Mouse (Mus musculus) MEL (cell line): ENCODE data around the gene Cct6b.

ENCODE experiments used
- CTCF ChIP-seq, 3 experiments: IDR thresholded peaks in 2 of 3; conservative IDR thresholded peaks in 1 of 3; 2 replicates each; pipeline ENCODE4 v1.5.1; 2011 to 2012; ENCODE audit warnings: low read length in 3 of 3, low read depth in 2 of 3, mild to moderate bottlenecking in 2 of 3, improper control_type of control experiment in 1 of 3, inconsistent platforms in 1 of 3, mixed read lengths in 1 of 3, moderate library complexity in 1 of 3; ENCODE audit not compliant: control insufficient read depth in 1 of 3, insufficient read depth in 1 of 3, poor library complexity in 1 of 3, severe bottlenecking in 1 of 3
- EP300 ChIP-seq, 2 experiments: IDR thresholded peaks; 2 replicates each; pipeline ENCODE4 v1.6.1; 2011; ENCODE audit warnings: improper control_type of control experiment in 2 of 2, low read length in 2 of 2, low read depth in 1 of 2, mild to moderate bottlenecking in 1 of 2
- GATA1 ChIP-seq: IDR thresholded peaks from 2 replicates; pipeline ENCODE4 v1.6.1; 2011; ENCODE audit warnings: low read depth, low read length, improper control_type of control experiment
- MXI1 ChIP-seq: IDR thresholded peaks from 2 replicates; pipeline ENCODE4 v1.6.1; 2011; ENCODE audit warnings: mild to moderate bottlenecking, low read depth, low read length, improper control_type of control experiment
- MYB ChIP-seq: IDR thresholded peaks from 2 replicates; pipeline ENCODE4 v1.6.1; 2011; ENCODE audit warnings: mild to moderate bottlenecking, low read depth, low read length, improper control_type of control experiment
- POLR2A ChIP-seq, 2 experiments: IDR thresholded peaks; 2 replicates each; pipeline ENCODE4 v1.6.1; 2011 to 2012; ENCODE audit warnings: low read length in 2 of 2, mild to moderate bottlenecking in 2 of 2, control low read depth in 1 of 2, improper control_type of control experiment in 1 of 2, low read depth in 1 of 2, moderate library complexity in 1 of 2; ENCODE audit not compliant: control insufficient read depth in 1 of 2, insufficient read depth in 1 of 2, poor library complexity in 1 of 2
- POLR2AphosphoS5 ChIP-seq: IDR thresholded peaks from 2 replicates; pipeline ENCODE4 v1.6.1; 2012; ENCODE audit warnings: low read depth, borderline replicate concordance, mild to moderate bottlenecking, inconsistent platforms, low read length, moderate library complexity, mixed read lengths
- RAD21 ChIP-seq: IDR thresholded peaks from 2 replicates; pipeline ENCODE4 v1.6.1; 2011; ENCODE audit warnings: mild to moderate bottlenecking, low read depth, low read length, improper control_type of control experiment
- SIN3A ChIP-seq: IDR thresholded peaks from 2 replicates; pipeline ENCODE4 v1.6.1; 2012; ENCODE audit warnings: low read length, improper control_type of control experiment, inconsistent platforms
- TAL1 ChIP-seq: IDR thresholded peaks from 2 replicates; pipeline ENCODE4 v1.6.1; 2012; ENCODE audit warnings: mild to moderate bottlenecking, inconsistent platforms, low read length, moderate library complexity, mixed read lengths
- TCF12 ChIP-seq: IDR thresholded peaks from 2 replicates; pipeline ENCODE4 v1.6.1; 2014; ENCODE audit warnings: low read depth, mild to moderate bottlenecking, inconsistent platforms, low read length, improper control_type of control experiment, moderate library complexity
- UBTF ChIP-seq: IDR thresholded peaks from 2 replicates; pipeline ENCODE4 v1.6.1; 2012; ENCODE audit warnings: low read depth, mild to moderate bottlenecking, inconsistent platforms, low read length, improper control_type of control experiment, moderate library complexity, borderline replicate concordance; ENCODE audit not compliant: insufficient read depth
- USF2 ChIP-seq, 2 experiments: IDR thresholded peaks; 2 replicates each; pipeline ENCODE4 v1.6.1; 2011 to 2012; ENCODE audit warnings: improper control_type of control experiment in 2 of 2, low read length in 2 of 2, borderline replicate concordance in 1 of 2, inconsistent platforms in 1 of 2, low read depth in 1 of 2, mild to moderate bottlenecking in 1 of 2; ENCODE audit not compliant: insufficient read depth in 1 of 2
- ZC3H11A ChIP-seq: IDR thresholded peaks from 2 replicates; pipeline ENCODE4 v1.6.1; 2012; ENCODE audit warnings: low read depth, mild to moderate bottlenecking, inconsistent platforms, low read length, improper control_type of control experiment

GRCm38 (mm10) chr11:82782197-82782596 is 18.1 kb upstream of the Cct6b start:
- TF ChIP-seq CTCF (IDR thresholded peaks at IDR 0.05 in 2 of 3, conservative IDR thresholded peaks at IDR 0.05 in 1 of 3; ENCODE audit: control insufficient read depth in 1 of 3, insufficient read depth in 1 of 3, low read depth in 2 of 3, low read length in 3 of 3, poor library complexity in 1 of 3, severe bottlenecking in 1 of 3), result no peak
- TF ChIP-seq MXI1, result no peak
- TF ChIP-seq POLR2A (IDR thresholded peaks at IDR 0.05; ENCODE audit: control insufficient read depth in 1 of 2, insufficient read depth in 1 of 2, low read depth in 1 of 2, low read length in 2 of 2, poor library complexity in 1 of 2), result no peak
- TF ChIP-seq TAL1, result no peak
- TF ChIP-seq EP300 (IDR thresholded peaks at IDR 0.05; ENCODE audit: low read depth in 1 of 2, low read length in 2 of 2), result no peak
- TF ChIP-seq TCF12, result no peak
- no peak for TF ChIP-seq POLR2AphosphoS5
- TF ChIP-seq ZC3H11A, result no peak
- TF ChIP-seq SIN3A, result no peak
- no peak for TF ChIP-seq USF2 (IDR thresholded peaks at IDR 0.05; ENCODE audit: borderline replicate concordance in 1 of 2, insufficient read depth in 1 of 2, low read depth in 1 of 2, low read length in 2 of 2)
- TF ChIP-seq UBTF, result no peak
- TF ChIP-seq MYB, result no peak
- TF ChIP-seq RAD21, result no peak; the same call in 1 of the 2 replicates
- TF ChIP-seq GATA1, result no peak
